Mouse (Mus musculus) spleen, adult 2 months (tissue): Measurements from ENCODE around the gene Gm37240. TPM values are rescaled to one million over a fixed set of nuclear protein-coding genes. Genes with fewer than 3 reads are reported as not detected.
"Not testable (repeated sequence)": the region's sequence is repeated elsewhere in the genome, so short reads cannot be mapped to it uniquely, and the experiment has no call there.

Experiments used
- DNase-seq, 2 experiments: peaks; one replicate each; pipeline versions ENCODE4 v3.0.0 to v3.0.0-alpha.2; 2012 to 2021; ENCODE audit warnings: low spot score in 2 of 2, low read depth in 1 of 2
- H3K27ac ChIP-seq: fragments of 200-500 bp; 2 replicates; pipeline ENCODE4 v1.5.1; 2012; ENCODE audit warnings: low read length, inconsistent platforms; ENCODE audit not compliant: insufficient read depth
- H3K27me3 ChIP-seq: fragments of 200-500 bp; 2 replicates; pipeline ENCODE4 v1.6.1; 2012; ENCODE audit warnings: mild to moderate bottlenecking, moderate library complexity, low read length, inconsistent platforms; ENCODE audit not compliant: control insufficient read depth, insufficient read depth
- H3K36me3 ChIP-seq: fragments of 200-500 bp; 2 replicates; pipeline ENCODE4 v1.6.1; 2012; ENCODE audit warnings: mild to moderate bottlenecking, low read length, inconsistent platforms; ENCODE audit not compliant: control insufficient read depth, insufficient read depth
- H3K4me1 ChIP-seq: fragments of 200-500 bp; 2 replicates; pipeline ENCODE4 v1.6.1; 2011; ENCODE audit warnings: inconsistent platforms; ENCODE audit not compliant: control insufficient read depth, insufficient read depth, insufficient read length
- H3K4me3 ChIP-seq: fragments of 200-500 bp; 2 replicates; pipeline ENCODE4 v1.5.1; 2011; ENCODE audit warnings: mild to moderate bottlenecking, inconsistent platforms; ENCODE audit not compliant: insufficient read depth, insufficient read length; ENCODE audit errors: extremely low read depth
- CTCF ChIP-seq: fragments of 200-500 bp; IDR thresholded peaks from 2 replicates; pipeline ENCODE4 v1.5.1; 2011; ENCODE audit warnings: mild to moderate bottlenecking, inconsistent platforms; ENCODE audit not compliant: insufficient read depth, insufficient read length, insufficient replicate concordance; ENCODE audit errors: extremely low read depth
- POLR2A ChIP-seq: fragments of 200-500 bp; IDR thresholded peaks from 2 replicates; pipeline ENCODE4 v1.6.1; 2011; ENCODE audit warnings: low read depth, low read length, inconsistent platforms
- WGBS: fragments of 180-500 bp; shearing (Covaris S2); methylation state at CpG from one replicate; pipeline ENCODE4 v1.1.7; 2018; 5-methylcytosine and 5-hydroxymethylcytosine counted together
- polyA plus RNA-seq: library from polyadenylated mRNA; depleted of rRNA; stranded (reverse); fragments of >200 nt; gene quantifications from 2 replicates; pipeline ENCODE4 v1.2.3, GENCODE M21; 2012

Gm37240 gene
- polyA plus RNA-seq, 1 experiment = 1.1 TPM

GRCm38 (mm10) chr3:84657240-84657639 is 1230.1 kb downstream of the Gm37240 start:
- DNase-seq = no peak
- Histone ChIP-seq H3K4me1 (peaks cover 38% of the 10 kb centered on the region), H3K36me3 (no peaks in the 10 kb centered on the region), H3K27ac (peak overlapping the region; percentile 64), H3K4me3 (no peak overlapping the region), H3K27me3 (no peaks in the 10 kb centered on the region)
- WGBS = 29% methylated on average over 6 of the region's 6 CpGs
- TF ChIP-seq POLR2A (no peak), CTCF (no peak)

DNA sequence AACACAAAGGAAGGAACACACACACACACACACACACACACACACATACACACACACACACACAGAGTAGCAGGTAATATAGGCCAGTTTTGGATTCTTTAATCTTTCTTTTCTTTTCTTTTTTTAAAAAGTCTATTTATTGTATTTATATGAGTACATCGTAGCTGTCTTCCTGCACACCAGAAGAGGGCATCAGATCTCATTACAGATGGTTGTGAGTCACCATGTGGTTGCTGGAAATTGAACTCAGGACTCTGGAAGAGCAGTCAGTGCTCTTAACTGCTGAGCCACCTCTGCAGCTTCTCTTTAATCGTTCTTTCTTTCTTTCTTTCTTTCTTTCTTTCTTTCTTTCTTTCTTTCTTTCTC is 1231.5 kb downstream of the Gm37240 start:
- H3K36me3 ChIP-seq, H3K27me3 ChIP-seq, H3K4me3 ChIP-seq, DNase-seq, H3K27ac ChIP-seq: not testable (repeated sequence)
- 85% methylated on average over 2 of the region's 2 CpGs for WGBS
- H3K4me1 ChIP-seq = peaks cover 27% of the 10 kb centered on the region

- 84% methylated on average over 16 of the region's 16 CpGs for WGBS
- no peak for DNase-seq
- Histone ChIP-seq H3K27ac (peak overlapping the region; percentile 5; the same call in 1 of the 2 replicates), H3K4me3 (no peak overlapping the region), H3K4me1 (peaks cover 25% of the 10 kb centered on the region; the same call in 1 of the 2 replicates), H3K36me3 (no peaks in the 10 kb centered on the region), H3K27me3 (no peaks in the 10 kb centered on the region)
- TF ChIP-seq POLR2A = no peak
- no peak for TF ChIP-seq CTCF
Observed at GRCm38 (mm10) chr3:84654900-84655784, 1232.2 kb downstream of the Gm37240 start.

GRCm38 (mm10) chr3:84654246-84654826 is 1233.0 kb downstream of the Gm37240 start:
- TF ChIP-seq CTCF (no peak), POLR2A (no peak)
- peak overlapping the region; percentile 27; the same call in 1 of the 2 replicates for H3K4me3 ChIP-seq

GRCm38 (mm10) chr3:84653557-84654245 is 1233.6 kb downstream of the Gm37240 start:
- Histone ChIP-seq H3K27ac (peak overlapping the region; percentile 46), H3K27me3 (no peaks in the 10 kb centered on the region), H3K4me3 (peak overlapping the region; percentile 27; the same call in 1 of the 2 replicates), H3K36me3 (no peaks in the 10 kb centered on the region), H3K4me1 (peaks cover 20% of the 10 kb centered on the region; the same call in 1 of the 2 replicates)
- WGBS = 25% methylated on average over 14 of the region's 14 CpGs
- TF ChIP-seq CTCF = no peak
- no peak for TF ChIP-seq POLR2A
- peak in 1 of 2 experiments; percentile 47 for DNase-seq

More at GRCm38 (mm10) chr3:84654246-84654826, 1233.0 kb downstream of the Gm37240 start:
- Histone ChIP-seq H3K4me1 (peaks cover 20% of the 10 kb centered on the region; the same call in 1 of the 2 replicates), H3K27me3 (no peaks in the 10 kb centered on the region), H3K27ac (peak overlapping the region; percentile 46), H3K36me3 (no peaks in the 10 kb centered on the region)
- WGBS = 29% methylated on average over 12 of the region's 12 CpGs
- DNase-seq = peak in 1 of 2 experiments; percentile 63

GRCm38 (mm10) chr3:84652643-84653556 is 1234.4 kb downstream of the Gm37240 start:
- WGBS = 90% methylated on average over 12 of the region's 12 CpGs
- Histone ChIP-seq H3K27me3 (no peaks in the 10 kb centered on the region), H3K27ac (no peak overlapping the region), H3K36me3 (no peaks in the 10 kb centered on the region), H3K4me1 (peaks cover 17% of the 10 kb centered on the region; the same call in 1 of the 2 replicates), H3K4me3 (no peak overlapping the region)
- TF ChIP-seq CTCF (no peak), POLR2A (no peak)
- no peak for DNase-seq
